Mouse (Mus musculus): ENCODE results near the gene Gm14403.
"Not testable (repeated sequence)": the region's sequence is repeated elsewhere in the genome, so short reads cannot be mapped to it uniquely, and the experiment has no call there.

GRCm38 (mm10) chr2:177483238-177483948 lies 14.6 kb upstream of the Gm14403 start:
- not testable (repeated sequence) for TF ChIP-seq CTCF, POLR2A (IDR thresholded peaks at IDR 0.05; ENCODE audit: insufficient read depth, low read depth, low read length)
